Mouse (Mus musculus): Measurements from ENCODE around the gene Fignl2.

GRCm38 (mm10) chr15:101068029-101068428 lies 10.3 kb downstream of the Fignl2 start:
- no peak for TF ChIP-seq USF1 (IDR thresholded peaks at IDR 0.05; ENCODE audit: low read depth, low read length)
- no peak for TF ChIP-seq SMC3 (IDR thresholded peaks at IDR 0.05; ENCODE audit: low read depth, low read length)
- no peak for TF ChIP-seq POLR2A (IDR thresholded peaks at IDR 0.05; ENCODE audit: low read depth, low read length)
- TF ChIP-seq ZNF384 (IDR thresholded peaks at IDR 0.05; ENCODE audit: low read depth, low read length): no peak
- no peak for TF ChIP-seq CTCF (conservative IDR thresholded peaks at IDR 0.05 in 1 of 2, IDR thresholded peaks at IDR 0.05 in 1 of 2; ENCODE audit: low read depth in 2 of 2, low read length in 2 of 2)
- TF ChIP-seq USF2 (conservative IDR thresholded peaks at IDR 0.05; ENCODE audit: low read depth, low read length): no peak
